Mouse (Mus musculus): ENCODE measurements around the gene En1.

Gene En1

DNA sequence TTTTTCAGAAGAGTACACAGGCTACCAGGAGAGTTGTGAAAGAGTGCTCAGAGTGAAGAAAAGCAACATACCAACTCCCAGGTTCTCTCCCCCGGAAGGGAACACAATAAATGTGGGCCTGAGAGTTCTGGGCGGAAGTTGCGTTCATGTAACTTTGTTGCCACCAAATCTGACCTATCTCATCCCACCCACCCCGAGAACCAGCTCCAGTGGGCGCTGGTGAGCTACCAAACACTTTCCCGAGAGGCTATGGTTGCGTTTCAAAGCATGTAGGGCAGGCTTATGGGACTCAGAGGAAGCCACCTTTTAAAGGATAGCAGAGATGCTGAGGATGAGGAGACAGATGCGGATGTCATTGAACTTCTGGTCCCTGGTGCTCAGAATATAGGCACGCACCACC, 26.6 kb downstream of the En1 start:
- no peak for DNase-seq

- DNase-seq = no peak
Measured at GRCm38 (mm10) chr1:120643380-120643779, 41.2 kb downstream of the En1 start.

GRCm38 (mm10) chr1:120643848-120644711, 41.9 kb downstream of the En1 start:
- DNase-seq = no peak

- DNase-seq = no peak
Measured at GRCm38 (mm10) chr1:120644755-120645154, 42.5 kb downstream of the En1 start.

GRCm38 (mm10) chr1:120650068-120650467, 47.9 kb downstream of the En1 start:
- DNase-seq = no peak

- DNase-seq = no peak
Measured at GRCm38 (mm10) chr1:120651997-120652396, 49.8 kb downstream of the En1 start.

- DNase-seq = no peak
Measured at GRCm38 (mm10) chr1:120654950-120655396, 52.8 kb downstream of the En1 start.

Data from B cell, adult 2 months (primary cell).